Mouse (Mus musculus): ENCODE measurements at regions not wholly inside any gene's neighbourhood (a gene's known extent, or its start where the extent isn't known, plus 50 kb on each side); places are given as distances from the start of the nearest gene placed in this dataset.

GRCm38 (mm10) chr4:84015139-84015538 is 489.8 kb downstream of the Ccdc171 start:
- TF ChIP-seq POLR2A (IDR thresholded peaks at IDR 0.05; ENCODE audit: extremely low read depth, insufficient read depth, low read length) (no peak), CTCF (IDR thresholded peaks at IDR 0.05; ENCODE audit: extremely low read depth, insufficient read depth, low read length) (no peak)

Data from cortical plate, adult 2 months (tissue).